8 mouse cellular contexts compared by ENCODE assay signal in the genomic region with DNA sequence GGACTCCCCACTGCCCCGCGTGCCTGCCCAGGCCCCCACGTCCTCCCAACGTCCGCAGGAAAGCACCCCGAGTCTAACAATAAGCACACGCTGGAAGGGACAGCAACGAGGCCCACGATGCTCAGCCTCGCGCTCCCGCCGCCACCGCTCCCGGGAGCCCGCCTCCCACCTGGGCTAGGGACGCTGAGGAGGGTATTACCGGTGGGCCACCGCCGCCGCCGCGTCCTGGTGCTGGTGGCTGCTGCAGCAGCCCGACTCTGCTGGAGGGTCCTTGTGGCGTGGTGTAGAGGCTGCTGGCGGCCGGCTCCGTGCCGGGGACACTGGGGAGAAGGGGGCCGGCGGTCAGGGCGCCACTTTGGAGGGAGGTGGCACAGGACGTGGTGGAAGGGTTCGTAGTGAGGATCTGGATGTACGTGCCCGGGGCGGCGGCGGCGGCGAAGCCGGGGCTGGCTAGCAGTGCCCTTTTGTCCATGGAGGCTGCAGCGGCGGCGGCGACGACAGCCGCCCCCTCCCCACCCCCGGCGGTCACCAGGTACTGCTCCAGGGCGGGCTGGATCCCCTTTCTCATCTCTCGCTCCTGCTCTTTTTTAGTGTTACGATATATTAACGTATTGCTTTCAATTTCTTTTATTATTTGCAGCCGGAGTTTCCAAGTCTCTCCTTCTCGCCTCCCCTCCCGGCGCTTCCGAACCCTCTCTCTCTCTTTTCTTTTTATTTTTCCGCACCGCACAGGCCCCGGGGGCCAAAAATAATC. TPM values are rescaled to one million over a fixed set of nuclear protein-coding genes. Genes with fewer than 3 reads are reported as not detected.
A peak's percentile ranks its signal among the peaks of the same experiment; 100 is the strongest.
DNase-seq lines count a peak whose midpoint lies in the region; ATAC-seq and TF ChIP-seq lines count a peak whose summit lies in the region.

No protein-coding gene starts in this region.

- peaks cover 3% of the 10 kb centered on the region; the same call in 1 of the 2 replicates for H3K79me2 ChIP-seq in liver, adult 2 months (ENCODE audit: control insufficient read depth, insufficient read depth, low read length)

- H3K4me3 ChIP-seq in liver, adult 2 months (ENCODE audit: insufficient read depth, low read depth, low read length), result peak overlapping the region; percentile 99
- peak overlapping the region; percentile 91 for H3K4me3 ChIP-seq in neural tube, embryonic 12.5 days

- H3K9me3 ChIP-seq in neural tube, embryonic 12.5 days, result no peaks in the 10 kb centered on the region

- no peak for TF ChIP-seq POLR2A in liver, adult 2 months (IDR thresholded peaks at IDR 0.05; ENCODE audit: extremely low read depth, insufficient read depth, low read length)

- peak overlapping the region; percentile 88 for H3K4me2 ChIP-seq in neural tube, embryonic 12.5 days (replicated peaks)

- no peak for TF ChIP-seq CTCF in liver, adult 2 months (IDR thresholded peaks at IDR 0.05; ENCODE audit: low read depth, low read length)

- no peaks in the 10 kb centered on the region for H3K27me3 ChIP-seq in liver, adult 2 months (ENCODE audit: control insufficient read depth, insufficient read depth, low read length)
- no peaks in the 10 kb centered on the region for H3K27me3 ChIP-seq in neural tube, embryonic 12.5 days (replicated peaks)

- ATAC-seq in neural tube, embryonic 12.5 days (ENCODE audit: low FRiP score, low read depth), result peak; percentile 10

- H3K36me3 ChIP-seq in liver, adult 2 months (ENCODE audit: control insufficient read depth, insufficient read depth, low read length), result no peaks in the 10 kb centered on the region
- H3K36me3 ChIP-seq in neural tube, embryonic 12.5 days, result no peaks in the 10 kb centered on the region

- H3K27ac ChIP-seq in liver, adult 2 months (replicated peaks; ENCODE audit: insufficient read depth, low read depth, low read length), result no peak overlapping the region
- H3K27ac ChIP-seq in neural tube, embryonic 12.5 days, result peak overlapping the region; percentile 88

- intact Hi-C loops in heart, postnatal 25 days (cut with DNase I), result loop anchor here (2.0 to 5.0 kb wide), 3 partner anchors 38 to 126 kb away; no protein-coding TSS in a partner anchor

- H3K4me1 ChIP-seq in liver, adult 2 months (ENCODE audit: control insufficient read depth, insufficient read depth, low read length), result peaks cover 2% of the 10 kb centered on the region
- H3K4me1 ChIP-seq in neural tube, embryonic 12.5 days, result peaks cover 7% of the 10 kb centered on the region

- H3K9ac ChIP-seq in liver, adult 2 months (ENCODE audit: low read depth, low read length), result peak overlapping the region; percentile 96
- peak overlapping the region; percentile 97 for H3K9ac ChIP-seq in neural tube, embryonic 12.5 days

- WGBS in liver, adult 2 months, result under 1% methylated on average over 62 of the region's 62 CpGs
- 1% methylated on average over 60 of the region's 62 CpGs for WGBS in neural tube, embryonic 12.5 days

- peak; percentile 93 for DNase-seq in heart, adult 11 months
- DNase-seq in heart, postnatal 25 days (ENCODE audit: low spot score), result no peak
- peak; percentile 56 for DNase-seq in embryo, embryonic 10.5 days (ENCODE audit: low spot score)
- peak; percentile 16 for DNase-seq in heart, adult 8-10 months (ENCODE audit: low spot score)
- DNase-seq in kidney, adult 9 months, result peak; percentile 20
- DNase-seq in liver, adult 2 months (ENCODE audit: extremely low read depth, low read depth, low spot score), result no peak
- DNase-seq in thymus, adult 18-20 months, result peak; percentile 30 to 43

RNA-seq across cellular contexts. Expression of a gene that starts 0.6 kb away (rescaled TPM):
- total RNA-seq in heart, postnatal 25 days (2021), result 1 to 10 TPM; 5.3 to 5.6 TPM
- 1 to 10 TPM; 4.8 to 8.6 (median 6.5) TPM for total RNA-seq in heart, adult 8-10 months (2022)
- total RNA-seq in liver, adult 2 months (2014; rRNA removed), result 1.7 TPM in 2 replicates
- polyA plus RNA-seq in liver, adult 2 months (2012; rRNA removed), result 1.9 TPM in 2 replicates
- 13.0 and 13.9 TPM in 2 replicates for polyA plus RNA-seq in neural tube, embryonic 12.5 days (2016; fragmentation: Nextera tagmentation; extraction: Ambion mirVana)

Comparison
In these comparisons a context has a peak if more than half of its experiments do, and no peak if none do; other contexts are left out.
1. DNase-seq: peak in heart, adult 11 months (single experiment), embryo, embryonic 10.5 days (single experiment), heart, adult 8-10 months (single experiment), kidney, adult 9 months (single experiment) and thymus, adult 18-20 months (2 of 2); none in heart, postnatal 25 days (single experiment) and liver, adult 2 months (single experiment).